Comparison of ENCODE assay signal across 8 mouse cellular contexts in the genomic region with DNA sequence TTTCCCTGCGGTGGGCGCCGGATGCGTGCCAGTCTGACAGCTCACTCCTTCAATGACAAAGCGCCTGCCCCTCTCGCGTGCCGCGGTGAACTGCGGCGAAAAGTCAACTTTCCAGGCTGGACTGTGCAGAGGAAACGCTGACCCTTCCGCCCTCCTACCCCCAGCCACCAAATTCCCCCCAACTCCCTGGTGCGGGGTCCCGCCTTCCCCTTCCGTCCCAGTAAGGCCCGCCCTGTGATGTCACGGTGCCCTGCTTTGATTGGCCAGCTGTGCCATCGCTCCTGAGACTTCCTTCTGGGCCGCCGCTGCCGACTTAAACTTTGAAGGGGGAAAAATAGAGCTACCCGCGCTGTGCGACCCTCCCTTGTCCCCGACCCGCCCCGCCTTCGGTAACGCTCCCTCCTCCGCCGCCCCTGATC. TPM values are rescaled to one million over a fixed set of nuclear protein-coding genes. Genes with fewer than 3 reads are reported as not detected.
A peak's percentile ranks its signal among the peaks of the same experiment; 100 is the strongest.
DNase-seq lines count a peak whose midpoint lies in the region; ATAC-seq and TF ChIP-seq lines count a peak whose summit lies in the region.

A gene (plus strand): TSS at position 258 of the 419 bp plus-strand sequence.

- H3K4me2 ChIP-seq in lung, embryonic 15.5 days = peak within 1 kb of the TSS; percentile 95

- peak; percentile 26; the same call in 1 of the 2 replicates for TF ChIP-seq POLR2A in olfactory bulb, adult 2 months (IDR thresholded peaks at IDR 0.05; ENCODE audit: insufficient read depth, low read depth, low read length)
- TF ChIP-seq POLR2A in thymus, adult 2 months (IDR thresholded peaks at IDR 0.05; ENCODE audit: control insufficient read depth, extremely low read depth, insufficient read depth, low read length, poor library complexity) = peak; percentile 79

- peak within 1 kb of the TSS; percentile 74 for H3K4me3 ChIP-seq in hindbrain, embryonic 10.5 days
- peak within 1 kb of the TSS; percentile 74 for H3K4me3 ChIP-seq in lung, embryonic 15.5 days
- peak within 1 kb of the TSS; percentile 53 for H3K4me3 ChIP-seq in olfactory bulb, adult 2 months (ENCODE audit: insufficient read depth, low read depth, low read length)
- H3K4me3 ChIP-seq in thymus, adult 2 months (ENCODE audit: control insufficient read depth, insufficient read depth, low read length) = peak within 1 kb of the TSS; percentile 99

- peaks cover 12% of the 10 kb centered on the region; the same call in 1 of the 2 replicates for H3K27me3 ChIP-seq in hindbrain, embryonic 10.5 days (ENCODE audit: insufficient read depth, poor library complexity, severe bottlenecking)
- no peaks in the 10 kb centered on the region for H3K27me3 ChIP-seq in lung, embryonic 15.5 days
- no peaks in the 10 kb centered on the region for H3K27me3 ChIP-seq in thymus, adult 2 months (ENCODE audit: control insufficient read depth, insufficient read depth, low read length)

- H3K36me3 ChIP-seq in hindbrain, embryonic 10.5 days = peaks cover 57% of the 10 kb centered on the region
- H3K36me3 ChIP-seq in lung, embryonic 15.5 days = peaks cover 39% of the 10 kb centered on the region
- H3K36me3 ChIP-seq in thymus, adult 2 months (ENCODE audit: control insufficient read depth, insufficient read depth, low read length) = peaks cover 27% of the 10 kb centered on the region; the same call in 1 of the 2 replicates

- peak; percentile 88 for ATAC-seq in lung, embryonic 15.5 days (ENCODE audit: borderline replicate concordance, extremely low read depth, low FRiP score, low TSS enrichment)

- H3K9me3 ChIP-seq in hindbrain, embryonic 10.5 days = no peaks in the 10 kb centered on the region
- H3K9me3 ChIP-seq in lung, embryonic 15.5 days = no peaks in the 10 kb centered on the region

- peak within 1 kb of the TSS; percentile 87 for H3K27ac ChIP-seq in hindbrain, embryonic 10.5 days
- H3K27ac ChIP-seq in lung, embryonic 15.5 days = peak within 1 kb of the TSS; percentile 90
- peak within 1 kb of the TSS; percentile 16; the same call in 1 of the 2 replicates for H3K27ac ChIP-seq in olfactory bulb, adult 2 months (ENCODE audit: insufficient read depth, low read depth, low read length)
- peak within 1 kb of the TSS; percentile 97 for H3K27ac ChIP-seq in thymus, adult 2 months (ENCODE audit: control insufficient read depth, insufficient read depth, low read length)

- H3K9ac ChIP-seq in lung, embryonic 15.5 days = peak within 1 kb of the TSS; percentile 74

- peak; percentile 89 for DNase-seq in Muller cell, postnatal 12 days (ENCODE audit: inconsistent ontology term)
- DNase-seq in cerebellum, adult 9-11 months = peak; percentile 86
- peak; percentile 77 to 88 for DNase-seq in frontal cortex, adult 2 months (ENCODE audit: extremely low spot score in 1 of 2, low spot score in 1 of 2)
- DNase-seq in hindbrain, embryonic 10.5 days (ENCODE audit: low spot score) = peak; percentile 93
- DNase-seq in layer of hippocampus, adult 9-10 months (ENCODE audit: low spot score) = peak; percentile 59
- peak; percentile 95 for DNase-seq in thymus, adult 2 months

- no peak for TF ChIP-seq CTCF in olfactory bulb, adult 2 months (IDR thresholded peaks at IDR 0.05; ENCODE audit: insufficient read depth, low read depth, low read length)
- TF ChIP-seq CTCF in thymus, adult 2 months (IDR thresholded peaks at IDR 0.05; ENCODE audit: borderline replicate concordance, control insufficient read depth, extremely low read depth, insufficient read depth, low read length, poor library complexity) = 0 out of 2 replicates have a peak, but pooled peaks have one; percentile 10

- 1% methylated on average over 32 of the region's 32 CpGs for WGBS in hindbrain, embryonic 10.5 days
- WGBS in lung, embryonic 15.5 days = 2% methylated on average over 27 of the region's 32 CpGs
- WGBS in olfactory bulb, adult 2 months = under 1% methylated on average over 32 of the region's 32 CpGs
- under 1% methylated on average over 31 of the region's 32 CpGs for WGBS in thymus, adult 2 months

- peaks cover 52% of the 10 kb centered on the region for H3K4me1 ChIP-seq in hindbrain, embryonic 10.5 days (replicated peaks)
- H3K4me1 ChIP-seq in lung, embryonic 15.5 days = peaks cover 43% of the 10 kb centered on the region
- peaks cover 46% of the 10 kb centered on the region for H3K4me1 ChIP-seq in olfactory bulb, adult 2 months (ENCODE audit: control insufficient read depth, insufficient read depth, low read length)
- H3K4me1 ChIP-seq in thymus, adult 2 months (replicated peaks; ENCODE audit: control insufficient read depth, insufficient read depth, low read length) = peaks cover 33% of the 10 kb centered on the region

RNA-seq across cellular contexts. Expression of the gene that starts here (rescaled TPM):
- polyA plus RNA-seq in frontal cortex, adult 2 months (2012; rRNA removed) = 6.4 and 6.7 TPM in 2 replicates
- polyA plus RNA-seq in hindbrain, embryonic 10.5 days (2016; fragmentation: Nextera tagmentation; extraction: Ambion mirVana) = 11.2 and 12.6 TPM in 2 replicates
- polyA plus RNA-seq in lung, embryonic 15.5 days (2015; fragmentation: Nextera tagmentation; extraction: Ambion mirVana) = 18.9 and 19.7 TPM in 2 replicates
- polyA plus RNA-seq in olfactory bulb, adult 2 months (2012; ENCODE audit: insufficient read depth, insufficient read length, low replicate concordance, missing spikeins) = not detected in 2 replicates
- polyA plus RNA-seq in thymus, adult 2 months (2012; rRNA removed) = 363 and 406 TPM in 2 replicates

Comparison
In these comparisons a context has a peak if more than half of its experiments do, and no peak if none do; other contexts are left out.
1. Peak in every context shown above with its lines: DNase-seq, ATAC-seq, H3K4me3 ChIP-seq and H3K27ac ChIP-seq.
2. RNA of the gene that starts here (polyA plus RNA-seq): 363 to 406 TPM in thymus, adult 2 months; not detected in olfactory bulb, adult 2 months, 18.9 to 19.7 TPM in lung, embryonic 15.5 days, 11.2 to 12.6 TPM in hindbrain, embryonic 10.5 days and 6.4 to 6.7 TPM in frontal cortex, adult 2 months; every median in the first group is over 10 times any median in the second.
3. H3K27ac ChIP-seq: peak in every context shown above with its lines; median percentile 97 in thymus, adult 2 months; 90 in lung, embryonic 15.5 days; 87 in hindbrain, embryonic 10.5 days; 16 in olfactory bulb, adult 2 months.